In genomic region chr16:74801296-74801695, GRCm38 (mm10) we compare ENCODE assay signal across 9 mouse cellular contexts.
DNase-seq lines count a peak whose midpoint lies in the region; ATAC-seq and TF ChIP-seq lines count a peak whose summit lies in the region.
"Had no signal": no experiment of that assay in that cellular context is flagged by ENCODE, and none has a peak within 500 bp of the region (broad histone marks: within the 10 kb centered on the region; RNA-seq: fewer than 3 reads in every experiment).

No protein-coding gene starts in this region.

- peak; percentile 91 for TF ChIP-seq CTCF in intestine, postnatal 0 days (IDR thresholded peaks at IDR 0.05; ENCODE audit: low read depth)
- peak; percentile 80 for TF ChIP-seq CTCF in midbrain, postnatal 0 days (IDR thresholded peaks at IDR 0.05)

- 0 out of 2 replicates have a peak, but pooled peaks have one; percentile 39 for ATAC-seq in embryonic facial prominence, embryonic 11.5 days (replicated peaks; ENCODE audit: insufficient number of reproducible peaks, low FRiP score, low TSS enrichment, low read depth)
- ATAC-seq in intestine, postnatal 0 days: 0 out of 2 replicates have a peak, but pooled peaks have one; percentile 54
- no peak for ATAC-seq in midbrain, postnatal 0 days (ENCODE audit: low FRiP score)

- no peaks in the 10 kb centered on the region for H3K9me3 ChIP-seq in embryonic facial prominence, embryonic 11.5 days (replicated peaks; ENCODE audit: control insufficient read depth, low read length)
- H3K9me3 ChIP-seq in intestine, postnatal 0 days (ENCODE audit: control insufficient read depth): no peaks in the 10 kb centered on the region
- H3K9me3 ChIP-seq in limb, embryonic 10.5 days (replicated peaks): no peaks in the 10 kb centered on the region
- H3K9me3 ChIP-seq in midbrain, postnatal 0 days (ENCODE audit: low read length): no peaks in the 10 kb centered on the region
- H3K9me3 ChIP-seq: stomach, embryonic 15.5 days had no signal

- no peak overlapping the region for H3K4me3 ChIP-seq in embryonic facial prominence, embryonic 11.5 days (ENCODE audit: low read depth, low read length)
- no peak overlapping the region for H3K4me3 ChIP-seq in intestine, postnatal 0 days (ENCODE audit: low read depth, low read length)
- H3K4me3 ChIP-seq in limb, embryonic 10.5 days: no peak overlapping the region
- no peak overlapping the region for H3K4me3 ChIP-seq in midbrain, postnatal 0 days (ENCODE audit: low read depth, low read length)
- H3K4me3 ChIP-seq: stomach, embryonic 15.5 days had no signal

- WGBS in embryonic facial prominence, embryonic 11.5 days: 18% methylated on average over 7 of the region's 7 CpGs
- 15% methylated on average over 7 of the region's 7 CpGs for WGBS in intestine, postnatal 0 days
- WGBS in limb, embryonic 10.5 days: 16% methylated on average over 7 of the region's 7 CpGs
- WGBS in midbrain, postnatal 0 days: 21% methylated on average over 7 of the region's 7 CpGs

- H3K36me3 ChIP-seq in embryonic facial prominence, embryonic 11.5 days (replicated peaks; ENCODE audit: control insufficient read depth, insufficient read depth, low read depth, low read length): no peaks in the 10 kb centered on the region
- no peaks in the 10 kb centered on the region for H3K36me3 ChIP-seq in intestine, postnatal 0 days (ENCODE audit: control insufficient read depth, insufficient read depth)
- no peaks in the 10 kb centered on the region for H3K36me3 ChIP-seq in limb, embryonic 10.5 days
- H3K36me3 ChIP-seq in midbrain, postnatal 0 days (ENCODE audit: insufficient read depth, low read length): no peaks in the 10 kb centered on the region
- H3K36me3 ChIP-seq: stomach, embryonic 15.5 days had no signal

- H3K27me3 ChIP-seq in embryonic facial prominence, embryonic 11.5 days (ENCODE audit: control insufficient read depth, insufficient read depth, low read length): no peaks in the 10 kb centered on the region
- H3K27me3 ChIP-seq in intestine, postnatal 0 days (replicated peaks; ENCODE audit: control insufficient read depth, insufficient read depth, low read length): no peaks in the 10 kb centered on the region
- H3K27me3 ChIP-seq in limb, embryonic 10.5 days (ENCODE audit: low read depth, poor library complexity, severe bottlenecking): 0 out of 2 replicates have a peak, but pooled peaks cover 3% of the 10 kb centered on the region
- no peaks in the 10 kb centered on the region for H3K27me3 ChIP-seq in midbrain, postnatal 0 days (ENCODE audit: insufficient read depth, low read length)
- H3K27me3 ChIP-seq: stomach, embryonic 15.5 days had no signal

- H3K4me2 ChIP-seq in embryonic facial prominence, embryonic 11.5 days (ENCODE audit: low read depth, low read length): no peak overlapping the region
- no peak overlapping the region for H3K4me2 ChIP-seq in intestine, postnatal 0 days (replicated peaks; ENCODE audit: low read depth)
- no peak overlapping the region for H3K4me2 ChIP-seq in midbrain, postnatal 0 days (ENCODE audit: low read depth, low read length, poor library complexity, severe bottlenecking)
- H3K4me2 ChIP-seq: stomach, embryonic 15.5 days had no signal

- H3K27ac ChIP-seq in embryonic facial prominence, embryonic 11.5 days (replicated peaks; ENCODE audit: low read depth, low read length): no peak overlapping the region
- no peak overlapping the region for H3K27ac ChIP-seq in intestine, postnatal 0 days (ENCODE audit: low read depth, low read length)
- H3K27ac ChIP-seq in limb, embryonic 10.5 days: no peak overlapping the region
- no peak overlapping the region for H3K27ac ChIP-seq in midbrain, postnatal 0 days (ENCODE audit: low read depth, low read length)
- H3K27ac ChIP-seq: stomach, embryonic 15.5 days had no signal

- H3K9ac ChIP-seq in embryonic facial prominence, embryonic 11.5 days (replicated peaks; ENCODE audit: low read length): no peak overlapping the region
- no peak overlapping the region for H3K9ac ChIP-seq in intestine, postnatal 0 days (ENCODE audit: low read depth, low read length)
- no peak overlapping the region for H3K9ac ChIP-seq in midbrain, postnatal 0 days (replicated peaks; ENCODE audit: low read length, poor library complexity, severe bottlenecking)
- H3K9ac ChIP-seq: stomach, embryonic 15.5 days had no signal

- peak; percentile 6 for DNase-seq in ovary, postnatal 10 days (ENCODE audit: low spot score)
- no peak for DNase-seq in ovary, adult 18-20 months (ENCODE audit: low spot score)
- DNase-seq in embryonic facial prominence, embryonic 11.5 days (ENCODE audit: low spot score): peak; percentile 74
- DNase-seq in limb, embryonic 10.5 days (ENCODE audit: low spot score): peak; percentile 69
- DNase-seq in midbrain, postnatal 0 days (ENCODE audit: low spot score): peak; percentile 69
- peak; percentile 16 for DNase-seq in yolk sac, embryonic 10.5 days (ENCODE audit: low spot score)
- no peak for DNase-seq in gastrocnemius, adult 18-20 months (ENCODE audit: low spot score)

- no peaks in the 10 kb centered on the region for H3K4me1 ChIP-seq in embryonic facial prominence, embryonic 11.5 days (ENCODE audit: control insufficient read depth, insufficient read depth, low read length)
- H3K4me1 ChIP-seq in intestine, postnatal 0 days (replicated peaks; ENCODE audit: control insufficient read depth, insufficient read depth, low read length): no peaks in the 10 kb centered on the region
- H3K4me1 ChIP-seq in limb, embryonic 10.5 days: peaks cover 22% of the 10 kb centered on the region
- no peaks in the 10 kb centered on the region for H3K4me1 ChIP-seq in midbrain, postnatal 0 days (ENCODE audit: insufficient read depth, low read length)
- H3K4me1 ChIP-seq: stomach, embryonic 15.5 days had no signal

Comparison
In these comparisons a context has a peak if more than half of its experiments do, and no peak if none do; other contexts are left out.
1. DNase-seq: peak in ovary, postnatal 10 days (single experiment), embryonic facial prominence, embryonic 11.5 days (single experiment), limb, embryonic 10.5 days (single experiment), midbrain, postnatal 0 days (single experiment) and yolk sac, embryonic 10.5 days (single experiment); none in ovary, adult 18-20 months (single experiment) and gastrocnemius, adult 18-20 months (single experiment).